Mouse (Mus musculus) cerebellum, adult 2 months (tissue): ENCODE measurements around the gene Mtfr1l.

Experiments used
- CTCF ChIP-seq: fragments of 200-500 bp; IDR thresholded peaks from 2 replicates; pipeline ENCODE4 v1.5.1; 2011; ENCODE audit warnings: low read depth, mild to moderate bottlenecking, control low read depth, low read length, moderate library complexity, borderline replicate concordance; ENCODE audit not compliant: insufficient read depth
- POLR2A ChIP-seq: fragments of 200-500 bp; IDR thresholded peaks from 2 replicates; pipeline ENCODE4 v1.6.1; 2011; ENCODE audit warnings: low read length, control low read depth, borderline replicate concordance; ENCODE audit not compliant: insufficient read depth

DNA sequence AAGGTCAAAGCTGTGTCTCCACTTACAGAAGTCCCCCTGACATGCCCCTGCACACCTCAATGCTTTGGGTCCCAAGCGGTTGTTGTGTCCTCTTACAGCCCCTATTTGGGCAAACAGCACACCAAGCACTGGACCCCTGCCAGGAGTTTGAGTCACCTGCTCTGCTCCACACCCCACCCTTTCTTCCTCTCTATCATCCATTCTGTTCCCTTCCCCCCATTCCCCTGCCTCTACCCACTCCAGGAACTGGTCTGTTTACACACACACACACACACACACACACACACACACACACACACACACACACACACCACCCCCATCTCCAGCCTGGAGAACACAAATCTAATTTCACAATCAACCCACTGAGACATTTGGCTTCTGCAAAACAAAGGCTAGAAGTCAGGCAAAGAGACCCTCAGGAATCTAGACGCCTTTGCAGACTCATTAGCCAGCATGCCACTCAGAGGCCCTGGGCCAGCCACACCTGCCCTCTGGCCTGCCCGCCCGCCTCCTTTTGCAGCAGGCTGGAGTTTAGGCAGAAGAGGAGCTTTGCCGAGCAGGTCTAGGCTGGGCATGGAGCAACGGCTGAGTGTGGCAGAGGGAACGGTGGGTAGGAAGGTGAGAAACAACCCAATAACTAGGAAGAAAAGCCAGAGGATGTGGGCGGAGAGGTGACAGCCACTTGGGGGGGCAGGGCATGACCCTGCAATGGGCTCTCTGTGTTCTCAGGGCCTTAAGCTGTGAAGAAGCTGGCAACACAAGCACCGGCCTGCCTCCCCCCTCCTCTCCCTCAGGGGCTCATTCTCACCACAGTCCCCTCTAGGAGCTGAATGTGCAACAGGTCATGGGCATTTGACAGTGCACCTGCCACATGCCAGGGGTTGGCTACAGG, 11.9 kb upstream of the Mtfr1l start:
- no peak for TF ChIP-seq POLR2A
- TF ChIP-seq CTCF = no peak
